8 mouse cellular contexts compared by ENCODE assay signal in genomic region chr7:30421890-30422435, GRCm38 (mm10). TPM values are rescaled to one million over a fixed set of nuclear protein-coding genes. Genes with fewer than 3 reads are reported as not detected.
A peak's percentile ranks its signal among the peaks of the same experiment; 100 is the strongest.
DNase-seq lines count a peak whose midpoint lies in the region; ATAC-seq lines count a peak whose summit lies in the region.

No protein-coding gene starts in this region.

- peaks cover 15% of the 10 kb centered on the region for H3K36me3 ChIP-seq in intestine, embryonic 14.5 days (ENCODE audit: control insufficient read depth, insufficient read depth, low read length)

- H3K9ac ChIP-seq in intestine, embryonic 14.5 days (ENCODE audit: low read length), result peak overlapping the region; percentile 45

- H3K4me2 ChIP-seq in intestine, embryonic 14.5 days (ENCODE audit: low read length), result peak overlapping the region; percentile 88

- DNase-seq in adrenal gland, adult 2 months, result peak; percentile 91
- peak; percentile 89 for DNase-seq in embryo, embryonic 10.5 days (ENCODE audit: low spot score)
- DNase-seq in gastrocnemius, postnatal 14 days, result peak; percentile 76
- DNase-seq in intestine, embryonic 14.5 days (ENCODE audit: low spot score), result peak; percentile 89
- peak; percentile 88 to 96 for DNase-seq in left cerebral cortex, postnatal 10 days (ENCODE audit: extremely low spot score in 1 of 2, low spot score in 2 of 2)
- DNase-seq in right cerebral cortex, postnatal 10 days (ENCODE audit: low spot score in 2 of 2), result peak; percentile 96 to 97
- peak; percentile 77 to 86 for DNase-seq in urinary bladder, postnatal 36 days (ENCODE audit: low spot score in 2 of 2)

- intact Hi-C loops in gastrocnemius, postnatal 14 days (cut with DNase I; ENCODE audit: low total_unique reads), result no loop called here
- intact Hi-C loops in left cerebral cortex, postnatal 10 days (cut with DNase I), result no loop called here

- peak overlapping the region; percentile 55 for H3K27ac ChIP-seq in intestine, embryonic 14.5 days (ENCODE audit: low read depth)

- peak overlapping the region; percentile 51 for H3K4me3 ChIP-seq in intestine, embryonic 14.5 days (ENCODE audit: low read depth, low read length)

- no peaks in the 10 kb centered on the region; the same call in 1 of the 2 replicates for H3K4me1 ChIP-seq in intestine, embryonic 14.5 days (replicated peaks; ENCODE audit: control insufficient read depth, insufficient read depth, low read length)

- under 1% methylated on average over 45 of the region's 45 CpGs for WGBS in intestine, embryonic 14.5 days

- H3K9me3 ChIP-seq in intestine, embryonic 14.5 days (ENCODE audit: control insufficient read depth, low read length), result peaks cover 4% of the 10 kb centered on the region; the same call in 1 of the 2 replicates

- H3K27me3 ChIP-seq in intestine, embryonic 14.5 days (replicated peaks; ENCODE audit: control insufficient read depth, insufficient read depth, low read length), result no peaks in the 10 kb centered on the region

- peak; percentile 87 for ATAC-seq in intestine, embryonic 14.5 days (replicated peaks; ENCODE audit: low FRiP score, low TSS enrichment, low read depth)
- ATAC-seq in megakaryocyte progenitor cell, adult 5-6 weeks (replicated peaks; ENCODE audit: poor library complexity), result peak; percentile 51

RNA-seq across cellular contexts. Expression of gene Nfkbid, which starts 0.4 kb away (rescaled TPM):
- total RNA-seq in adrenal gland, adult 2 months (2021), result 1 to 10 TPM; 1.1 to 1.3 TPM
- polyA plus RNA-seq in adrenal gland, adult 2 months (2012; rRNA removed), result 3.7 and 4.1 TPM in 2 replicates
- total RNA-seq in gastrocnemius, postnatal 14 days (2021), result under 1 TPM; 0.21 to 0.33 TPM
- polyA plus RNA-seq in intestine, embryonic 14.5 days (2014; fragmentation: Nextera tagmentation; extraction: Ambion mirVana), result 2.3 and 3.2 TPM in 2 replicates
- total RNA-seq in left cerebral cortex, postnatal 10 days (2021), result 1 to 10 TPM; 2.7 to 3.6 TPM
- total RNA-seq in megakaryocyte progenitor cell, adult 5-6 weeks (2015), result 14.1 and 24.0 TPM in 2 replicates
- total RNA-seq in megakaryocyte progenitor cell, adult 5-6 weeks (2017), result 5.3 and 13.7 TPM in 2 replicates

RNA-seq across cellular contexts. Expression of gene Hcst, which starts 2.3 kb away (rescaled TPM):
- 1 to 10 TPM; 1.2 to 2.0 TPM for total RNA-seq in adrenal gland, adult 2 months (2021)
- polyA plus RNA-seq in adrenal gland, adult 2 months (2012; rRNA removed), result 6.3 and 7.9 TPM in 2 replicates
- total RNA-seq in gastrocnemius, postnatal 14 days (2021), result under 1 TPM in 1 of 2 experiments, not detected in 1; 0.94 TPM
- polyA plus RNA-seq in intestine, embryonic 14.5 days (2014; fragmentation: Nextera tagmentation; extraction: Ambion mirVana), result 1.6 and 2.1 TPM in 2 replicates
- 1 to 10 TPM in 1 of 2 experiments, not detected in 1; 1.1 TPM for total RNA-seq in left cerebral cortex, postnatal 10 days (2021)
- total RNA-seq in megakaryocyte progenitor cell, adult 5-6 weeks (2015), result 28.1 and 30.3 TPM in 2 replicates
- 10.0 and 12.7 TPM in 2 replicates for total RNA-seq in megakaryocyte progenitor cell, adult 5-6 weeks (2017)

RNA-seq across cellular contexts. Expression of gene Tyrobp, which starts 8.4 kb away (rescaled TPM):
- total RNA-seq in adrenal gland, adult 2 months (2021), result 10 to 100 TPM; 34.7 to 41.9 TPM
- 73.3 and 87.9 TPM in 2 replicates for polyA plus RNA-seq in adrenal gland, adult 2 months (2012; rRNA removed)
- total RNA-seq in gastrocnemius, postnatal 14 days (2021), result 10 to 100 TPM in 1 of 2 experiments, 1 to 10 TPM in 1; 7.8 to 10.4 TPM
- polyA plus RNA-seq in intestine, embryonic 14.5 days (2014; fragmentation: Nextera tagmentation; extraction: Ambion mirVana), result 53.7 and 54.7 TPM in 2 replicates
- total RNA-seq in left cerebral cortex, postnatal 10 days (2021), result 10 to 100 TPM; 20.8 to 20.9 TPM
- 406 and 473 TPM in 2 replicates for total RNA-seq in megakaryocyte progenitor cell, adult 5-6 weeks (2015)
- 229 and 322 TPM in 2 replicates for total RNA-seq in megakaryocyte progenitor cell, adult 5-6 weeks (2017)

RNA-seq across cellular contexts. Expression of gene Aplp1, which starts 23.4 kb away (rescaled TPM):
- total RNA-seq in adrenal gland, adult 2 months (2021), result 10 to 100 TPM; 22.7 to 43.2 TPM
- polyA plus RNA-seq in adrenal gland, adult 2 months (2012; rRNA removed), result 37.7 and 54.1 TPM in 2 replicates
- 1 to 10 TPM; 1.9 to 2.3 TPM for total RNA-seq in gastrocnemius, postnatal 14 days (2021)
- 37.9 and 43.0 TPM in 2 replicates for polyA plus RNA-seq in intestine, embryonic 14.5 days (2014; fragmentation: Nextera tagmentation; extraction: Ambion mirVana)
- total RNA-seq in left cerebral cortex, postnatal 10 days (2021), result 100 to 1,000 TPM; 937 to 959 TPM
- not detected in 2 replicates for total RNA-seq in megakaryocyte progenitor cell, adult 5-6 weeks (2015)
- total RNA-seq in megakaryocyte progenitor cell, adult 5-6 weeks (2017), result not detected in 2 replicates

RNA-seq across cellular contexts. Expression of gene Kirrel2, which starts 35.5 kb away (rescaled TPM):
- not detected for total RNA-seq in adrenal gland, adult 2 months (2021)
- polyA plus RNA-seq in adrenal gland, adult 2 months (2012; rRNA removed), result not detected in 2 replicates
- not detected for total RNA-seq in gastrocnemius, postnatal 14 days (2021)
- 0.13 and 2.9 TPM in 2 replicates for polyA plus RNA-seq in intestine, embryonic 14.5 days (2014; fragmentation: Nextera tagmentation; extraction: Ambion mirVana)
- total RNA-seq in left cerebral cortex, postnatal 10 days (2021), result 1 to 10 TPM; 1.2 to 4.9 TPM
- total RNA-seq in megakaryocyte progenitor cell, adult 5-6 weeks (2015), result not detected in 2 replicates
- not detected in 2 replicates for total RNA-seq in megakaryocyte progenitor cell, adult 5-6 weeks (2017)

Comparison
In these comparisons a context has a peak if more than half of its experiments do, and no peak if none do; other contexts are left out.
1. Peak in every context shown above with its lines: DNase-seq, ATAC-seq, H3K4me3 ChIP-seq and H3K27ac ChIP-seq.
2. RNA of gene Tyrobp, which starts 8.4 kb away (total RNA-seq): 229 to 473 TPM in megakaryocyte progenitor cell, adult 5-6 weeks; 34.7 to 41.9 TPM in adrenal gland, adult 2 months, 20.8 to 20.9 TPM in left cerebral cortex, postnatal 10 days and 7.8 to 10.4 TPM in gastrocnemius, postnatal 14 days; every median in the first group is over 4 times any median in the second.